Mouse (Mus musculus) spleen, adult 2 months (tissue): Measurements from ENCODE around the gene Gkn2. TPM values are rescaled to one million over a fixed set of nuclear protein-coding genes. Genes with fewer than 3 reads are reported as not detected.

Experiments
- DNase-seq, 2 experiments: peaks; one replicate each; pipeline versions ENCODE4 v3.0.0 to v3.0.0-alpha.2; 2012 to 2021; ENCODE audit warnings: low spot score in 2 of 2, low read depth in 1 of 2
- H3K27ac ChIP-seq: fragments of 200-500 bp; 2 replicates; pipeline ENCODE4 v1.5.1; 2012; ENCODE audit warnings: low read length, inconsistent platforms; ENCODE audit not compliant: insufficient read depth
- H3K27me3 ChIP-seq: fragments of 200-500 bp; 2 replicates; pipeline ENCODE4 v1.6.1; 2012; ENCODE audit warnings: mild to moderate bottlenecking, moderate library complexity, low read length, inconsistent platforms; ENCODE audit not compliant: control insufficient read depth, insufficient read depth
- H3K36me3 ChIP-seq: fragments of 200-500 bp; 2 replicates; pipeline ENCODE4 v1.6.1; 2012; ENCODE audit warnings: mild to moderate bottlenecking, low read length, inconsistent platforms; ENCODE audit not compliant: control insufficient read depth, insufficient read depth
- H3K4me1 ChIP-seq: fragments of 200-500 bp; 2 replicates; pipeline ENCODE4 v1.6.1; 2011; ENCODE audit warnings: inconsistent platforms; ENCODE audit not compliant: control insufficient read depth, insufficient read depth, insufficient read length
- H3K4me3 ChIP-seq: fragments of 200-500 bp; 2 replicates; pipeline ENCODE4 v1.5.1; 2011; ENCODE audit warnings: mild to moderate bottlenecking, inconsistent platforms; ENCODE audit not compliant: insufficient read depth, insufficient read length; ENCODE audit errors: extremely low read depth
- CTCF ChIP-seq: fragments of 200-500 bp; IDR thresholded peaks from 2 replicates; pipeline ENCODE4 v1.5.1; 2011; ENCODE audit warnings: mild to moderate bottlenecking, inconsistent platforms; ENCODE audit not compliant: insufficient read depth, insufficient read length, insufficient replicate concordance; ENCODE audit errors: extremely low read depth
- POLR2A ChIP-seq: fragments of 200-500 bp; IDR thresholded peaks from 2 replicates; pipeline ENCODE4 v1.6.1; 2011; ENCODE audit warnings: low read depth, low read length, inconsistent platforms
- WGBS: fragments of 180-500 bp; shearing (Covaris S2); methylation state at CpG from one replicate; pipeline ENCODE4 v1.1.7; 2018; 5-methylcytosine and 5-hydroxymethylcytosine counted together
- polyA plus RNA-seq: library from polyadenylated mRNA; depleted of rRNA; stranded (reverse); fragments of >200 nt; gene quantifications from 2 replicates; pipeline ENCODE4 v1.2.3, GENCODE M21; 2012; rRNA removed

Gkn2 gene
- polyA plus RNA-seq, 1 experiment = not detected

DNA sequence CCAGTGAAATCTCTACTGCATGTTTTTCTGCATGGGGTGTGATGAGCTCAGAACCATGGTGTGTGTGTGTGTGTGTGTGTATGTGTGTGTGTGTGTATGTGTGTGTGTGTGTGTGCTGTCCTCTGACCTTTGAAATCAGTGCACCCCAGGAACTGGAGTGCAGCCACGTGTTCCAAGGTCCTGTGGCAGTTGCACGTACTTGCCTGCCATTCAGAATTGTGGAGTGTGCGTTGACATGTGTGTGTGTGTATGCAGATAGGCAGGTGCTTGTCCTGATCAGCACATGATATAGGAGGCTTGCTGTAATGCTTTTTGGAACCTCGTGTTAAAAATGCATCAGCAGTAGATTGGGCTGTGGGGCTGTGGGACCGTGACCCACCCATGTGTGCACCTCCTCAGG lies 53.8 kb downstream of the Gkn2 start:
- H3K36me3 ChIP-seq = no peaks in the 10 kb centered on the region
- no peak overlapping the region for H3K27ac ChIP-seq
- no peaks in the 10 kb centered on the region for H3K4me1 ChIP-seq
- DNase-seq = no peak
- H3K4me3 ChIP-seq = no peak overlapping the region
- 86% methylated on average over 5 of the region's 5 CpGs for WGBS
- no peaks in the 10 kb centered on the region for H3K27me3 ChIP-seq
- TF ChIP-seq POLR2A (no peak), CTCF (no peak)

DNA sequence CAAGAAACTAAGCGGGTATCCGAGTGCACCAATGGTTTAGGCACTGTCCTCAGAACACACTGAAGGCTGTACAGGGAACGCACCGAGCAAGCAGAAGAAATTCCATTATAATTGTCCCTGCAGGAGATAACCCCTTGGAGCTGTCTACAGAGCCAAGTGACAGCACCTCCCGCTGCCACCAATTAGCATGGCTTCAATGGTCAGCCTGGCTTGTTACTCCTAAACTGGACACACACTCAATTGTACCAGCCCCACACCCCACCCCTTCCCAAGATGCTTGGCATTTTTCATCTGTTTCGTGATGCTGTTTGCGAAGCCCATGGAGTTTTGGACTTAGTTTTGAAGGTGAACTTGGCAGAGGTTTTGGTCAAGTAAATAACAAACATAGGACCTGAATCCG lies 54.5 kb downstream of the Gkn2 start:
- Histone ChIP-seq H3K4me1 (no peaks in the 10 kb centered on the region), H3K27ac (no peak overlapping the region), H3K4me3 (no peak overlapping the region), H3K27me3 (no peaks in the 10 kb centered on the region), H3K36me3 (no peaks in the 10 kb centered on the region)
- TF ChIP-seq POLR2A = no peak
- TF ChIP-seq CTCF = no peak
- no peak for DNase-seq
- 92% methylated on average over 8 of the region's 8 CpGs for WGBS

- TF ChIP-seq POLR2A (no peak), CTCF (no peak)
- no peak for DNase-seq
- 86% methylated on average over 7 of the region's 7 CpGs for WGBS
- H3K27me3 ChIP-seq = no peaks in the 10 kb centered on the region
- H3K4me1 ChIP-seq = no peaks in the 10 kb centered on the region
- no peak within 1 kb of the TSS for H3K27ac ChIP-seq
- H3K4me3 ChIP-seq = no peak within 1 kb of the TSS
- H3K36me3 ChIP-seq = no peaks in the 10 kb centered on the region
Measured at GRCm38 (mm10) chr6:87428487-87429044, 55.4 kb downstream of the Gkn2 start, which contains the start of gene Bmp10. Gene Bmp10 (plus strand): TSS chr6:87428994.

Other genes with a start within 250 kb of the Gkn2 start
- gene Antxr1, start 37.5 kb upstream of the Gkn2 start, polyA plus RNA-seq = 4.0 and 4.2 TPM in 2 replicates
- gene Gkn1, start 22.4 kb upstream of the Gkn2 start, polyA plus RNA-seq = 0.13 TPM in 1 of 2 replicates, not detected in the other
- 0.28 TPM in 1 of 2 replicates, not detected in the other for gene Gkn3, start 15.6 kb downstream of the Gkn2 start, polyA plus RNA-seq
- not detected in 2 replicates for gene Bmp10, start 55.6 kb downstream of the Gkn2 start, polyA plus RNA-seq
- gene Arhgap25, start 159.9 kb downstream of the Gkn2 start, polyA plus RNA-seq = 17.3 and 18.0 TPM in 2 replicates
- 0.74 and 1.4 TPM in 2 replicates for gene Prokr1, start 217.4 kb downstream of the Gkn2 start, polyA plus RNA-seq